Mouse (Mus musculus) heart, embryonic 15.5 days (tissue): ENCODE data around the gene Add2. TPM values are rescaled to one million over a fixed set of nuclear protein-coding genes. Genes with fewer than 3 reads are reported as not detected.
"Not testable (repeated sequence)": the region's sequence is repeated elsewhere in the genome, so short reads cannot be mapped to it uniquely, and the experiment has no call there.

Source experiments
- ATAC-seq: fragments of 200-750 bp; cut with Nextera tagmentation; replicated peaks from 2 replicates; pipeline ENCODE4 v1.8.0; 2017; ENCODE audit warnings: low read depth, moderate TSS enrichment; ENCODE audit not compliant: insufficient number of reproducible peaks, insufficient read depth, low FRiP score
- H3K27ac ChIP-seq: fragments of 300-500 bp; sonication (generic); 2 replicates; pipeline ENCODE4 v1.5.1; 2015; ENCODE audit warnings: mild to moderate bottlenecking, inconsistent platforms
- H3K27me3 ChIP-seq: fragments of 300-500 bp; sonication (generic); 2 replicates; pipeline ENCODE4 v1.6.1; 2015; ENCODE audit warnings: inconsistent platforms
- H3K36me3 ChIP-seq: fragments of 300-500 bp; sonication (generic); 2 replicates; pipeline ENCODE4 v1.6.1; 2015; ENCODE audit warnings: mild to moderate bottlenecking, inconsistent platforms
- H3K4me1 ChIP-seq: fragments of 300-500 bp; sonication (generic); replicated peaks from 2 replicates; pipeline ENCODE4 v1.6.1; 2015; ENCODE audit warnings: inconsistent platforms
- H3K4me2 ChIP-seq: fragments of 300-500 bp; sonication (generic); 2 replicates; pipeline ENCODE4 v1.6.1; 2015; ENCODE audit warnings: inconsistent platforms, mild to moderate bottlenecking, moderate library complexity
- H3K4me3 ChIP-seq: fragments of 300-500 bp; sonication (generic); 2 replicates; pipeline ENCODE4 v1.5.1; 2015; ENCODE audit warnings: mild to moderate bottlenecking, inconsistent platforms
- H3K9ac ChIP-seq: fragments of 300-500 bp; sonication (generic); 2 replicates; pipeline ENCODE4 v1.6.1; 2015; ENCODE audit warnings: mild to moderate bottlenecking, inconsistent platforms
- H3K9me3 ChIP-seq: fragments of 300-500 bp; sonication (generic); replicated peaks from 2 replicates; pipeline ENCODE4 v1.6.1; 2016; ENCODE audit warnings: inconsistent platforms
- WGBS: fragments of 180-500 bp; shearing (Covaris S2); methylation state at CpG from one replicate; pipeline ENCODE4 v1.1.7; 2015; ENCODE audit warnings: mixed read lengths; 5-methylcytosine and 5-hydroxymethylcytosine counted together
- polyA plus RNA-seq: library from polyadenylated mRNA; unstranded; fragments of >200 nt; fragmentation: Nextera tagmentation; extraction: Ambion mirVana; gene quantifications from 2 replicates; pipeline ENCODE4 v1.2.1, GENCODE M21; 2015

Gene Add2
- polyA plus RNA-seq: 1.6 and 5.0 TPM in 2 replicates

DNA sequence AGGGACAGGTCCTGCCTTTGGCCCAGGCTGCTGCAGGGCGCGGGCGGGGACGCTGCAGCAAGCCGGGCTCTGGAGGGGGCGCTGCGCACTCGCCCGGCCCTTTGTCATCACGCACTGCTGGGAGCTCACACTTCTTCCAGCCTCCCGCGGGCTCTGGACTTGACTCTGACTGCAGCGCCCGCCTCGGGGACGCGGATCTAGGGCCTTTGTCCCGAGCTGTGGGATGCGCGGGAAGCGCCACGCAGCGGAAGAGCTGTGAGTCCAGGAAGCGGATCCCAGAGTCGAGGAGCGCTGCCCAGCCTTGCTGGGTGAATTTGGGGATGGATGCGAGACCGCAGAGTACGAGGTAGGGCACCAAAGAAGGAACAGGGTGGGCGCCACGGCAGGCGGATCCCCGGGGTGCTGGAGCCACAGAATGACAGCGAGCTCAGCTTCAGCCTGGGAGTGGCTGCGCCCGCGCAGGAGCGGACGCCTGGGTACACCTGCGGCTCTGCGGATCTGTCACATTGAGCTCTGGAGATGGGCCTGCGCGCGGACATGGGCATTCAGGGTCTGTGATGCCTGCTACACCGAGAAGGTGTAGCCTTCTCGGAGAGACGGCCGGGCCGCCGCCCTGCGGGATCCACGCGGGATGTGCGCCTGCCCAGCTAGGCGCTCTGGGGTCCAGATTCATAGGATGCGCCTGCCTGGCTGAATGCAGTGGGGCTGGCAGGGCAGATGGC, at the start of gene Add2:
Add2 (plus strand) TSS at position 81 of the 722 bp plus-strand sequence.
- WGBS: under 1% methylated on average over 56 of the region's 56 CpGs
- peak within 1 kb of the TSS; percentile 49 for H3K9ac ChIP-seq
- peaks cover 7% of the 10 kb centered on the region for H3K4me1 ChIP-seq
- peak within 1 kb of the TSS; percentile 95 for H3K4me2 ChIP-seq
- H3K27ac ChIP-seq: no peak within 1 kb of the TSS
- no peaks in the 10 kb centered on the region for H3K9me3 ChIP-seq
- ATAC-seq: peak; percentile 35; the same call in 1 of the 2 replicates
- peak within 1 kb of the TSS; percentile 54 for H3K4me3 ChIP-seq
- H3K27me3 ChIP-seq: peaks cover 40% of the 10 kb centered on the region
- H3K36me3 ChIP-seq: no peaks in the 10 kb centered on the region

DNA sequence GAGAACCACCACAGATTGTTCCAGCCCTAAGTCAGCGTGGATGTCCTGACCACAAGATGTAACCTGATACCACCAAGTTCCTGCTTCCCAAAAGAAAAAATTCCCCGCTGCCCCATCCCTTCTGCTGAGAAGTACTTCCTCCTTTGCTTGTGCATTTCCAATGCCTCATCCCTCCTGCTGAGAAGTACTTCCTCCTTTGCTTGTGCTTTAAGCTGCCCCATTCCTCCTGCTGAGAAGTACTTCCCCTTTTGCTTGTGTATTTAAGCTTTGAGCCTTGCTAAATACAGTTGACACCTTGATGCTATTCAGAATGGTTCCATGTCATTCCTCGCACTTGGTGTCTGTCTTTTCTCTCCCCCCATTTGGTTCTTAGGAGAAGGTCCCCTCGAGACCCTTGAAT, 49.7 kb upstream of the Add2 start:
- H3K36me3 ChIP-seq, H3K27ac ChIP-seq, H3K27me3 ChIP-seq, H3K9me3 ChIP-seq, H3K4me3 ChIP-seq, H3K4me2 ChIP-seq, ATAC-seq, H3K4me1 ChIP-seq, H3K9ac ChIP-seq: not testable (repeated sequence)
- 82% methylated on average over 4 of the region's 4 CpGs for whole genome bisulfite sequencing

GRCm38 (mm10) chr6:85984351-85984750, 44.1 kb upstream of the Add2 start:
- Histone ChIP-seq H3K9ac (no peak overlapping the region), H3K36me3 (no peaks in the 10 kb centered on the region), H3K4me2 (no peak overlapping the region), H3K27me3 (no peaks in the 10 kb centered on the region), H3K4me1 (no peaks in the 10 kb centered on the region), H3K9me3 (no peaks in the 10 kb centered on the region), H3K4me3 (no peak overlapping the region), H3K27ac (no peak overlapping the region)
- WGBS: 75% methylated on average over 8 of the region's 8 CpGs
- ATAC-seq: no peak

- H3K36me3 ChIP-seq, H3K4me3 ChIP-seq, H3K4me1 ChIP-seq, H3K9ac ChIP-seq, H3K27ac ChIP-seq, H3K9me3 ChIP-seq, ATAC-seq, H3K4me2 ChIP-seq, H3K27me3 ChIP-seq: not testable (repeated sequence)
- 62% methylated on average over 5 of the region's 5 CpGs for WGBS
Measured at GRCm38 (mm10) chr6:85989570-85989969, 38.9 kb upstream of the Add2 start.

- not testable (repeated sequence) for ATAC-seq
Measured at GRCm38 (mm10) chr6:85990774-85991173, 37.7 kb upstream of the Add2 start.

DNA sequence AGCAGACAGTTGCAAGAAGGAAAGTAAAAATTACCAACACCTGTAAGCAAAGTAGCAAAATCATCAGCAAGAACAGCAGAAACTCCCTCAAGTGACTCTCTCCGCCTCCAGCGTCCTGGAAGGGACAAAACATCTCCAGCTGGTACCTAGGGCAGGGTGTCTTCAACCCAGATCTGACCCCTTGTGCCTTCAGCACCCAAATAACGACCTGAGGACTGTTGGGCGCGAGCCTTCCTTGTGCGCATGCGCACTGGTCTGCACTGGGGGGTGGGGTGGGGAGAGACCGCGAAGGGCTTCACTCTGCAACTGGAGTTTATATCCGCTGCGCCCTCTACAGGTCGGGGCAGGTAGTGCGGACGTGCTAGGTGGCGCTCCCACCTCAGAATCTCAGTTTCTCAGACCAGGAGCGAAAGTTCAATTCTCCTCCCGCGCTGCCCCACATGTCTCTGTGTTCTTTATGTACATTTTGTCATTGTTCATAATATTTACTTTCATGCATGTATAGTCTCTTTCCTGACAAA, 25.0 kb upstream of the Add2 start:
- H3K4me2 ChIP-seq: no peak overlapping the region
- 74% methylated on average over 18 of the region's 18 CpGs for WGBS

More at GRCm38 (mm10) chr6:85990774-85991173, 37.7 kb upstream of the Add2 start:
- not testable (repeated sequence) for H3K27ac ChIP-seq, H3K4me1 ChIP-seq, H3K9ac ChIP-seq, H3K4me3 ChIP-seq, H3K27me3 ChIP-seq, H3K4me2 ChIP-seq, H3K9me3 ChIP-seq, H3K36me3 ChIP-seq
- 85% methylated on average over 5 of the region's 5 CpGs for WGBS

DNA sequence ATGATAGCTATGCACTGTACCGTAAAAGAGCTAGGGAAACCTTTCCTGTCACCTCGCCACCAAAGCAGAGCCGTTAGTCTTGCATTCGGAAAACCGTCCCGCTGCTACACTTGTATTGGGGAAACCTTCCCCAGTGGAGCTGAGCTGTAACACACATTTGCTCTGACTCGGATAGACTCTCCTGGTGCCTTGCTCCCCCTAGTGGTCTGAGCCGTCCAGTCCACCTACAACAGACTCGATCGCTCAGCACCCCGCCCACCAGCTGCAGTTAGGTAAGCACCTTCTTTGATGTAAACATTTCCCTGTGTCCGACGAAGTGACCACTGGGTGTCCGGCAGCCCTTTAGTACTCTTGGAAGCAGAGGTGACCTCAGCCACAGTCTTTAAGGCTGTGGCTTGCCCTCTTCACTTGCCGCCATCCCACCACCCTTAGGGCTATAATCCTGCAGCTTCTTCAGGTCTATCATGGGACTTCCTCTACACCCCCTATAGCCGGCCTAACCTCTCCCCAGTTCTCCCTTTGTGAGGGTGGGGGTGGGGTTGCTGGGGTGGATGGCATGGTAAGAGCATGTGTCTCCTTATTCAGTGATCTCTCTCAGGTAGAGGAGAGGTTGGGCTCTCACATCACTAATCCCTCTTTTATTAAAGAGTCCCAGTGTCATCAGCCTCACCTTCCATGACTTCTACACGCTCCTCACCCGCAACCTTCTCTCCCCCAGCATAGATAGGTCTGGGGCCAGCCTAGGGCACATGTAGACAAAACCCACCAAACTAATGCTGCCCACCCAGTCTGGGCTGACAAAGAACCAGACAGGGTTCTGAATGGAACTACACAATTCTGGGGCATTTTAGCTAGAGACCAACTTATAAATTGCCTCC, 24.0 kb upstream of the Add2 start:
- Histone ChIP-seq H3K9ac (no peak overlapping the region), H3K4me1 (no peaks in the 10 kb centered on the region), H3K4me2 (peak overlapping the region; percentile 54), H3K36me3 (no peaks in the 10 kb centered on the region), H3K27me3 (no peaks in the 10 kb centered on the region), H3K9me3 (no peaks in the 10 kb centered on the region), H3K4me3 (peak overlapping the region; percentile 18), H3K27ac (no peak overlapping the region)
- peak; percentile 86; the same call in 1 of the 2 replicates for ATAC-seq
- 8% methylated on average over 18 of the region's 18 CpGs for WGBS

More for the DNA sequence above, 25.0 kb upstream of the Add2 start:
- no peak overlapping the region for H3K27ac ChIP-seq
- H3K36me3 ChIP-seq: no peaks in the 10 kb centered on the region
- H3K27me3 ChIP-seq: no peaks in the 10 kb centered on the region
- ATAC-seq: no peak
- H3K9ac ChIP-seq: no peak overlapping the region
- H3K4me1 ChIP-seq: no peaks in the 10 kb centered on the region
- no peaks in the 10 kb centered on the region for H3K9me3 ChIP-seq
- H3K4me3 ChIP-seq: no peak overlapping the region

DNA sequence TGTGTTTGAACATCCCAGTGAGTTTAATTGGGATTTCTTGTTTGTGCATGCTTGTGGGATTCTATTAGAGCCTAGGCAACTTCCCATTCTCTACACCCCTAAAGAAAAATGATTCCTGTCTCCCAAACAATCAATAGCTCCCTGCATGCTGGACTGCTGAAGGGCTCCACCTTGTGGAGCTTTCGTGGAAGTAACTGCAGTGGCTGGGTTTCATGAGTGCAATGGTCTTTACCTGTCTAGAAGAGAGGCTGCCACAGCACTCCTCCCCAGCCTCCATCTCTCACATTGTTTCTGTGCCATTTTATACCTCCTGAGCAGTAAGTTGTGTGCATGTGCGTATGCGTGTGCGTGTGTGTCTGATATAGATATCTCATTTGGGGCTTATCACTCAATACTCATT, 18.5 kb upstream of the Add2 start:
- Histone ChIP-seq H3K4me2 (no peak overlapping the region), H3K36me3 (no peaks in the 10 kb centered on the region), H3K9ac (no peak overlapping the region), H3K9me3 (no peaks in the 10 kb centered on the region), H3K27ac (no peak overlapping the region), H3K4me3 (no peak overlapping the region), H3K27me3 (no peaks in the 10 kb centered on the region), H3K4me1 (no peaks in the 10 kb centered on the region)
- WGBS: 34% methylated on average over 4 of the region's 4 CpGs
- no peak for ATAC-seq

DNA sequence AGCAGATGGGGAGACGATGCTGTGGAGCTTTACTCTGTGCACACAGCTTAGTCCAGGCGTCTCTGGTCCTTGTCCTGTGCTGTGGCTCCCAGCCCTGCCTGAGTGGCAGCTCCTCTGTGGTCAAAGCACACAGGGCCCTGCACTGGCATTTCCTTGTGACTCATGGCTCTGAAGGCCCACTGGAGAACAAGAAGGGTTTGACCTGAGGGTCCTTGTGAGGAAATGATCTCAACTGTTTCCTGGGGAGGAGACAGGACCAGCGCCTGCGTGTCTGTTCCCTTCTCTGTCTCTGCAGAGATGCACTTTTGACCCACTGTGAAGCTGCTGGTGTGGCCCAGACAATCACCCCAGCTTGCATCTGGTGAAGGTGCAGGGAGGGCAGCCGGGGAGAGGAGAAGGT, 13.7 kb upstream of the Add2 start:
- ATAC-seq: peak; percentile 23; the same call in 1 of the 2 replicates

GRCm38 (mm10) chr6:86015871-86016270, 12.6 kb upstream of the Add2 start, which contains the start of gene Figla:
Gene Figla (plus strand): TSS chr6:86016171.
- WGBS: 69% methylated on average over 9 of the region's 9 CpGs
- H3K36me3 ChIP-seq: no peaks in the 10 kb centered on the region
- no peaks in the 10 kb centered on the region for H3K4me1 ChIP-seq
- 0 out of 2 replicates have a peak, but pooled peaks cover 2% of the 10 kb centered on the region for H3K27me3 ChIP-seq
- H3K27ac ChIP-seq: no peak within 1 kb of the TSS
- no peak within 1 kb of the TSS for H3K4me2 ChIP-seq
- H3K4me3 ChIP-seq: no peak within 1 kb of the TSS
- no peaks in the 10 kb centered on the region for H3K9me3 ChIP-seq
- ATAC-seq: no peak
- no peak within 1 kb of the TSS for H3K9ac ChIP-seq

More for the DNA sequence above, 13.7 kb upstream of the Add2 start:
- H3K9ac ChIP-seq, H3K4me2 ChIP-seq, H3K27ac ChIP-seq, H3K36me3 ChIP-seq, H3K4me3 ChIP-seq, H3K27me3 ChIP-seq, H3K4me1 ChIP-seq, H3K9me3 ChIP-seq: not testable (repeated sequence)
- WGBS: 50% methylated on average over 5 of the region's 5 CpGs

DNA sequence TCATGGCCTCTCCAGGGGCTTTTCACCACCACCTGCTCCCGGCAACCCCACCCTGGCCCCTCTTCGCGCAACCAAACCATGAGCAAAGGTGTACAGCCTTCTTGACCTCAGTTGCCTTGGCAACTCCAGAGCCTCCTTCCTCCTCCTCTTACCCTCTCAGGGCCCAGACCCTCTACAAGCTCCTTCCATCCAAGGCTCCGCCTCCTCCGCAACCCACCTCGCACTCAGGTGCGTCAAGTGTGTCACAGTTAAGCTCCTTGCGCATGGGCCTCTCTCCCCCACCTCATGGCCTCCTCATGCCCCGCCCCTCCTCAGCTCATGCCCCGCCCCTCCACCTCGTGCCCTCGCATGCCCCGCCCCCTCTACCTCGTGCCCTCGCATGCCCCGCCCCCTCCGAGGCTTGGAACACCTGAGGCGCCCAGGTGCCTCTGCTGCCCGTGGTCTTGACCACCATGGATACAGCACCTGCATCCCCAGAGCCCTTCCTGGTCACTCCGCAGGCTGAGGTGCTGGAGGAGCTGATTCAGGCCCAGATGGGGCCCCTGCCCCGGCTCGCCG, 11.6 kb upstream of the Add2 start:
- Histone ChIP-seq H3K4me1 (no peaks in the 10 kb centered on the region), H3K27me3 (0 out of 2 replicates have a peak, but pooled peaks cover 2% of the 10 kb centered on the region), H3K9ac (no peak overlapping the region), H3K36me3 (no peaks in the 10 kb centered on the region), H3K4me2 (no peak overlapping the region), H3K9me3 (no peaks in the 10 kb centered on the region), H3K27ac (no peak overlapping the region), H3K4me3 (no peak overlapping the region)
- ATAC-seq: no peak
- WGBS: 79% methylated on average over 23 of the region's 23 CpGs
